Mouse (Mus musculus) heart, postnatal 14 days (tissue): Measurements from ENCODE around the gene E130218I03Rik. TPM values are rescaled to one million over a fixed set of nuclear protein-coding genes. Genes with fewer than 3 reads are reported as not detected.
"Not testable (repeated sequence)": the region's sequence is repeated elsewhere in the genome, so short reads cannot be mapped to it uniquely, and the experiment has no call there.

ENCODE experiments used
- DNase-seq, 2 experiments: peaks; one replicate each; pipeline ENCODE4 v3.0.0; 2021 to 2022
- intact Hi-C: fragments of 180-260 bp; cut with DNase I; formaldehyde crosslinking; loops from one replicate; pipeline ENCODE4 v1.15.1; 2025
- total RNA-seq, 2 experiments: library from RNA; stranded (reverse); gene quantifications; 2 replicates each; pipeline ENCODE4 v1.2.3; 2021

Gene E130218I03Rik
- total RNA-seq, 2 experiments from 2014 or later, result not detected

DNA sequence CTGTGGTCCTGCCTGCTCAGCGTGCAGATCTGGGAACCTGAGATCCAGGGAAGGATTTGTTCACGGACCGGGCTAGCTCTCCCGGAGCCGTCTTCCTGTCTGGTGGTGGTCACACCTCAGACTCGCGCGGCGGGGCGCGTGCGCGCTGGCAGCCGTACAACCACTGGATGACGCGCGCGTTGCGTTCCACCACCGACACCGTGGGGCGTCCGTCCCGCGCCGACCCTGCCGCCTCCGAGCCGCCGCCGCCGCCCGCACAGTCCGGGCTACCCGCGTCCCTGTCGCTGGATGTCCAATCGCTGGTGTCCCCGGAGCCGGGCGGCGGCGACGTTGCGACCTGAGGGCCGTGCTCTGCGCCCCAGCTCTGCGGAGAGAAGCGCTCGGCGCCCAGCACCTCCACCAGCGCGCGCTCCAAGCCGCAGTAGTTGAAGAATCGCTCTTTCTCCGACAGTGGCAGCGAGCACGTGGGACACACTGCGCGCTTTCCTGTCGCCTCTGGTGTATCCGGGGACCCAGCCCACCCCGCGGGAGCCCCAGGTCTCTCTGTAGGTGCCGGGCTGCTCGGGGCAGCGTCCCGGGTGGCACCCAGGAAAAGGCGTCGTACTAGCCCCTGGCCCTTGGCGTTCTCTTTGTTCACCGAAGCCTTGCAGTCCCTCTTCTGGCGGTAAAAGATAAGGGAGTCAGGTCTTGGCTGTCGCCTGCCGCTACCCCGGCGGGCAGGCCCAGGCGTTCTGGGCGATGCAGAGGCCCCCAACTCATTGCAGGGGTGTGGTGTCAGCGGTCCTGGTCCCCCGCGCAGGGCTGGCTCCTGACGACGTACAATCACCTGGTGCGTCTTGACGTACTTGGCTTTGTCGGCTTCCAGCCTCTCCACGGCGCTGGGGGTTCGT is 8.0 kb downstream of the E130218I03Rik start:
- DNase-seq, result peak; percentile 49 to 51
- intact Hi-C loops, result loop anchor here (10.0 kb wide), 1 partner anchor 223 kb away; no protein-coding TSS in a partner anchor

DNA sequence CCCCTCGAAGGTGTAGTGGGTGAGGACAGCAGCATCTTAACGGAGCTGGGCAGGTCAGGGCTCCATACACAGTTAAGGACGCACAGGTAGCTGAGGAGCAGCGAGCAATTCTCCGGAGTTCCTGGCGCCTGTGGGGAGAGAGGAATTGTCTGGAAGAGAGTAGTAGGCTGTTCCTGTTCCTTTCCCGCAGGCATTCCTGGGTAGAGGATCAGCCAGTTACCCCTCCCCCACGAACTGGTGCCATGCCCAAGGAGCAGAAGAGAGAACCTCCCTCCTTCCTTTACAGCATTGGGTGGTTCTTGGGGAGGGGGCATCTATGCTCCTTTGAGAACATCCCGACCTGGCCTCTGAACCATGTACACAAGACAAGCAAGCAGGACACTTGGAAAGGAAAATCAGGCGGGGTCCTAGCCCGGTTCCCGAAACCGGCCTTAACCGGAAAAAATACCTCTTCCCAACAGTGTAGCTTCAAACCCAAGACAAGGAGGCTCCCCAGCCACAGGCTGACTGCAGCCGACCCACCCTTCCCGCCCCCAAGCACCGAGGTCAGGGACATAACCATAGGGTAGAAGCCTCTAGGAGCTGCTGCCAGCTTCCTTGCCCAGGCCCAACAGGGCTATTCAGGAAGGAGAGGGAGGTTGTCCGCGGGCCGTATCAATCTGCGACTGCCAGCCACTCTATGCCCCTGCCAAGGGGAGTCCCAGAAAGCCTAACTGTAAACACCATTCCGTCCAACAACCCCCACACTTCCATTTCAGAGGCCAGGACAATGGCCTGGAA is 8.9 kb downstream of the E130218I03Rik start:
- intact Hi-C loops, result loop anchor here (10.0 kb wide), 1 partner anchor 222 kb away; no protein-coding TSS in a partner anchor
- DNase-seq, result no peak

DNA sequence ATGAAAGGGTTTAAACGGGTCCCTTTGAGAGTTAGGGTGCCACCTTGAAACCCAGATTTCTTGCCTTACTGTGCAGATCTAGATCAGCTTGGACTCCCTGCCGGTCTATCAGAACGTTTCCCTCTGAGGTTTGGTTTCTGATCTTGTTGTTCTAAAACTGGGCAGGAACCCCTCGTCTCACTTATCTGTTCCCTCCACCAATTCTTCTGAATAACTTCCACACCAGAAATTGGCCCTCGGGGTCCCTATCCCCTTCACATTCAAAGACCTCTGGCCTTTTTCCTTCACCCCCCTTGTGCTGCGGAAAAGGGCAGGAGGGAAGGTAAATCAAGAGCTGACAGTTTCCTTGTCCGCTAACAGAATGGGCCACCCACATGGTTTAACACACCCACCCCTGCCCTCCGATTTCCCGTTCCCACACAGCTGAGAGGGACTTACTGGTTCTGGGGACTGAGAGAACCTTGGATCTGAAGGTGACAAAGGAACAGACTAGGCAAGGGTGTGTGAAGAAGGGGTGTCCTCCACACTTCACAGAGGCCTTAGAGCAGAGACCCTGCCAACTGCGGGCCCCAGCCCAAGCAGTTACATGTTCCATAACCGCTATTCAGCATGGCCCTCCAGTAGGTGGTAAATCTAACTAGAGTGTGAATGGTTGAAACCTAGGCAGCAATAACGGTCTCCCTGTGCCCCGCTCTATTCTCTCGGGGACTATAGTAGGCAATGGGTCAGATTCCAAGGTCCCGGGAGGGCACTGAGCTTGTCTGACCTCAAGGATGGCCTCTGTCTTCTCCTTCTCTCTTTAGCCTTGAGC is 9.7 kb downstream of the E130218I03Rik start:
- intact Hi-C loops, result loop anchor here (10.0 kb wide), 1 partner anchor 222 kb away; no protein-coding TSS in a partner anchor
- DNase-seq, result no peak

DNA sequence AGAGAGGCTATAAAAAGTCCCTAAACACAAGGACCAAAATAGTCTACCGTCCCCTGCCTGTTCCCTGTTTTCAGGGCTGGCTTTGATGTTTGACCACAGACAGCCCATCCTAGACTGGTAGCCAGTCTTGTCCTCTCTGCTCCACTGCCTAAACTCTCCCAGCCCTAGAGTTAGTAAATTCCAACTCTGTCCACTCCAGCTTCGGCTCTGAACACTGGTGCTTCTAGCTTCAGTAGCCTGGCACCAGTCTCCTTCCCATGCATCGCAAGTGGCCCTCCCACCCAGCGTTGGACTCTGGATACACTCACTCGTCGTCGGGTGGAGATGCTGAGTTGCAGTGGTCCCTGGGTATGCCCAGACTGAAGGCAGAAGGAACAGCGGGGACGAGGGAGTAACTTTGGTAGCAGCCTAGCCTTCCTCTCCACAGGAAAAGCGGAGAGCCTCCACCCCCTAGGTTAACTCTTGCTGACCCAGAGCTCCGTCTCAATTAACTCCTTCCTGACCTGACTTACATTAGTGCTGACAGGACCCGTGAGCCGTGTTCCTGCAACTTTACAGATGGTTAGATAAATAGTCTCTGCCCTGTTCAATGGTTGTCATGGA is 10.4 kb downstream of the E130218I03Rik start, which contains the start of gene Grrp1:
Grrp1 (minus strand) TSS at position 385 of the 603 bp plus-strand sequence.
- intact Hi-C loops, result loop anchor here (10.0 kb wide), 1 partner anchor 221 kb away; no protein-coding TSS in a partner anchor

DNA sequence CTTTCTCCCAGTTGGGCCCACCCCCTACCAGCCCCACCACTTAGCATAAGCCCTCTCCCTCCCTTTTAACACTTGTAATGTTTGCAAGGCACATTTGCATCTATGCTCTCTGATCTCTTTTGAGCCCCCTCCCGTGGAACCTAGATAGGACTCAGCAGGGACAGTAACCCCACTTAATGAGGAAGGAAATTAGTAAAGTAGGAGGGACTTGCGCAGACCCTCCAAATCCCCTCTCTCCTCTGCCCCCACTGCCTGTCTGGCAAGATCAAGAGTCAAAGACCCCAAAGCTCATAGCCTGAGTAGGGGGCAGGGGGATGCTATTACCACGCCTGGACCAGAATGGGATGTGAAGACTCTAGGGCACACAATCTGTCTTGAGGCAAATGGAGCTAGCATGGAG is 11.4 kb downstream of the E130218I03Rik start:
- intact Hi-C loops, result loop anchor here (10.0 kb wide), 1 partner anchor 220 kb away; no protein-coding TSS in a partner anchor

More for the DNA sequence above, 10.4 kb downstream of the E130218I03Rik start, which contains the start of gene Grrp1:
- DNase-seq, result peak in 1 of 2 experiments; percentile 35

DNA sequence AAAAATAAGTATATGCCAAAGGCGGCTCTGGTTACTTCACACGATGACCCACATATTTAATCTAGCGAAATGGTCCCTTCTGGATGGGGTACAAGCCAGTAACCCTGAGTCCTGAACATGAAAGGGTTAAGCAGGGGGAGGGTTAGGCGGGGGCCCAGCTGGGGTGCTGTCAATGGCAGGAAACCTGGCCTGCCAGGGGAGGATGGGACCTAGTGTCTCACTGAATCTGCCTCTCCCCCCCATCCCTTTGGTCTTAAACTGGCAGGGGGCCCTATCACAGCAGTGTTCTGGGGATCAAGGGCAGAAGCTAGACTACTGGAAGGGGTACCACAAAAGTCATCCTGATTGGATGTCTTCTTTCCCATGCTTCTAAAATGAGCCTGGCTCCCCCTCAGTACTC is 12.4 kb downstream of the E130218I03Rik start:
- intact Hi-C loops, result loop anchor here (10.0 kb wide), 1 partner anchor 219 kb away; no protein-coding TSS in a partner anchor
- DNase-seq, result no peak

More for the DNA sequence above, 11.4 kb downstream of the E130218I03Rik start:
- DNase-seq, result no peak

DNA sequence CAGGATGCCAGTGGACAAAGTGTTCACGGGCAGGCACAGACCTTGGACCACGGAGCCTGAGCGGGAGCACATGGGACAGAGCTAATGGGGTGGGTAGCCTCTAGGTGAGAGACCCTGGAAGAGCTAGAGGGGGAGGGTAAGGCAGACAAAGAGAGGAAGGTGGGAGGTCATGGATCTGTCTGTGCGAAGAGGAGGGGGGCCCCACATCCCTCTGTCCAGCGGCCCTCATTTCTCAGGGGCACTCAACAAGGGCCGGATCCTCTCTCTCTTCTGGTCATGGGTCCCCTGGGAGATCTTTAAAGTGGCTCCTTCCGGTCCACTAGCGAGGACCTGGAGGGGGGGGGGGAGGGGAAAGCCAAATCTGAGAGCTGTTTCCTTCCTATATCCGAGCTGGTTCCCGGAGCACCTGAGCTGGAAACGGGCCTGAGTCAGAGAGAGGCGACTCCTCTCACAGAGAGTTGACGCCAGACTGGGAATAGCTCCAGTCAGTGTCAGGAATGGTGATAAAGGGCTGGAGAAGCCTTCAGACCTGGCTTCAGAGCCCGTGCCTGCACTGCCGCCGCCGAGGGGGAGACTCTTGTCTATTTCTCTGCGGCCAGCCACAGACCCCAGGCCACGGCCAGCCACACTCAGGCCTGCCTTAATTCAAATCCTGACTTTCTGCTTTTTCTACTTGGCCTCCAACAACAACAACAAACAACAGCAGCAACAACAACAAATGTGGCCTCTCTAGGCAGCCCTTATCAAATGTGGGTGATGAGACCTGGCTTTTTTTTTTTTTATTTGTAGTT is 13.1 kb downstream of the E130218I03Rik start:
- DNase-seq, result peak; percentile 45 to 67
- intact Hi-C loops, result loop anchor here (10.0 kb wide), 1 partner anchor 218 kb away; no protein-coding TSS in a partner anchor

DNA sequence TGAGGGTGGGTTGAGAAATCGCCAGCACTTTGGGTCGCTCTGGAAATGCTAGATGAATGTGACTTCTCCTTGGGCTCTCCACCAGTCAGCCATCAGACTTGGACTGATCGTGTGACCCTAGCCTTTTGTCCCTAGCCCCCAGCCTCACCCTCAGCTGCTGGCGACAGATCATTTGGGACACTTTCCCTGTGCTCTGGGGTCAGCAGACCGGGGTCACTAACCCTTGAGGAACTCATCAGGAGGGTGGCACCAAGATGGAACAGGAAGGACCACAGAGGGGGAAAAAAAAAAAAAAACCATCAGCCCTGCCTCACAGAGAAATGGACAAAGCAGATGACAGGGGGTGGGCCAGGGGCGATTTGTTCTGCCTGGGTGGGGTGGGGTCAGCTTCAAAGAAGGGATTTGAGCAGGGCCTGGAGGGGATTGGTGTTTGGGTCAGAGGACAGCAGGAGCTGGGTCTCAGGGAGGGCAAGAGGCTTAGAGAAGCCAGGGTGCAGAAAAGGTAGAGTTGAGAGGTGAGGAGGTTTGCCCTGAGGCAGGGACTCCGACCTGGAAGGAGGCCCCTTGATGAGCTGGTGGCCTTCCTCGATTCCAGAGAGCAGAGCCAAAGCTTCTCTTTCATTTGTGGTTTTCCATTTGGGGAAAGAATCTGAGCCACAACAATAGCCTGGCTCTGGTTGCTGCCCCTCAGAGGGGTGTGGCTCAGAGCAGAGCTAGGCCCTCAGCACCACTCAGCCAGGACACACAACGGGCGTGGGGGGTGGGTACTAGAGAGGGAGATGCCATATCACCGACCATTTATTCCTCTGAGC is 13.9 kb downstream of the E130218I03Rik start:
- intact Hi-C loops, result loop anchor here (10.0 kb wide), 1 partner anchor 217 kb away; no protein-coding TSS in a partner anchor
- no peak for DNase-seq

DNA sequence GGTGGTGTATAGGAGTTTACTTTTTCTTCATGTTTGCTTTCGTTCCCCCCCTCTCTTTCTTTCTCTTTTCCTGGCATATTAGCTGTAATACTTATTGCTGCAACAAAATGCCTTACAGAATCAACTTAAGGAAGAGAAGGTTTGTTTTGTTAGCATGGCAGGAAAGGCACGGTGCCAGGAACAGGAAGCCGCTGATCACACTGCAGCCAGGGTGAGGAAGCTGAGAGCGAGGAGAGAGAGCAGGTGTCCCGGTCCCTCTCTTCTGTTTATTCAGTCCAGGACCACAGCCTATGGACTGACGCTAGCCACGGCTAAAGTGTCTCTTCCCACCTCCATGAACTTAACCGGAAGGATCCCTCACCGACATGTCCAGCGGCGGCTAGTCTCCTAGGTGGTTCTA is 14.9 kb downstream of the E130218I03Rik start:
- DNase-seq, result no peak
- intact Hi-C loops, result loop anchor here (10.0 kb wide), 1 partner anchor 216 kb away; no protein-coding TSS in a partner anchor

DNA sequence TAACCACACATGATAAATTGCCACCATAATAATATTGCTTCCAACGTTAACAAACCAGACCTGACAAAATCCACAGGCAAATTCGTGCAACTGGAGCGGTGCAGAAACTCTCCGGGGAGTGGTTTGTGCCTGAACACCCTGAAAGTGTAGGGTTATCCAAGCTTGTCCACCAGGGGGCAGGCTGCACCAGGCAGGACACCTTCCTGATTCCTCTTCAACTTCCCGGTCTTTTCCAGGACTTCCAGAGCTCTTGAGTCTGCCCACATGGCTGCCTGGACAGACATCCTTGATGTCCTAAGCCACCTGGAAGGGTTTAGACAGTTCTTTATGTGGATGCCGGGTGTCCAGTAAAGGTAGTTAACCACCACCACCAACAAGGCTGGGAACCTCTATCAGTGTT is 19.7 kb downstream of the E130218I03Rik start:
- peak; percentile 66 to 80 for DNase-seq
- intact Hi-C loops, result loop anchor here (2.0 to 5.0 kb wide), 2 partner anchors 30 to 124 kb away; no protein-coding TSS in a partner anchor

DNA sequence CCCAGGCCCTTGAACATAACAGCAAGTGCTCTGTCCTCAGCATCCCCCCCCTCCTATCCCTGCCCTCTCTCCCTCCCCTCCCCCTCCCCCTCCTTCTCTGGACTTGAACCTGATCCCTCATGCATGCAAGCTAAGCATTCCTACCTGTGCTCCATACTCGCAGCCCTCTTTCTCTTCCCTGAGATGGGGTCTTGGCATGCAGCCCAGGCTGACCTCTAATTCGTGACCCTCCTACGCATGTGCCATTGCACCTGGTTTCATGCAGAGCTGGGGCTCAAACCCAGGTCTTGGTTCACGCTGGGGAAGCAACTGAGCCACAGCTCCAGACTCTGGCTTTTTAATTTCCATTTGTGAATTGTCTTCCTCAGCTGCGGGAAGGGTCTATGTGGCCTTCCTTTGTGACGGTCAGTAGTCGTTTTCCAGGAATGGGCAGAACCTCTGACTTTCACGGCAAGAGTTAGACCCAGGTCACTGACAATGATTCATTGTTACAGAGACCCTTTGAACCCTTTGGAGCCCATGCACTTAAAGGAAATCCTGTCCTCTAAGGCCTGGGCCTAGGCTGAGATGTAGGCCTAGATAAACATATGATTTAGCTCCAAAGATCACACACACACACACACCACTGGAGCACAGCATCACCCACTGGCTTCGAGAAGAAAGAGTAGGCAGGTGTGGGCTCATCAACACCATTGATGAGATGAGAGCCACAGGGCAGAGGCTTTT is 22.6 kb downstream of the E130218I03Rik start:
- intact Hi-C loops, result loop anchor here (5.0 kb wide), 1 partner anchor 79 kb away; the partner anchor contains the start of gene Cep85
- no peak for DNase-seq

DNA sequence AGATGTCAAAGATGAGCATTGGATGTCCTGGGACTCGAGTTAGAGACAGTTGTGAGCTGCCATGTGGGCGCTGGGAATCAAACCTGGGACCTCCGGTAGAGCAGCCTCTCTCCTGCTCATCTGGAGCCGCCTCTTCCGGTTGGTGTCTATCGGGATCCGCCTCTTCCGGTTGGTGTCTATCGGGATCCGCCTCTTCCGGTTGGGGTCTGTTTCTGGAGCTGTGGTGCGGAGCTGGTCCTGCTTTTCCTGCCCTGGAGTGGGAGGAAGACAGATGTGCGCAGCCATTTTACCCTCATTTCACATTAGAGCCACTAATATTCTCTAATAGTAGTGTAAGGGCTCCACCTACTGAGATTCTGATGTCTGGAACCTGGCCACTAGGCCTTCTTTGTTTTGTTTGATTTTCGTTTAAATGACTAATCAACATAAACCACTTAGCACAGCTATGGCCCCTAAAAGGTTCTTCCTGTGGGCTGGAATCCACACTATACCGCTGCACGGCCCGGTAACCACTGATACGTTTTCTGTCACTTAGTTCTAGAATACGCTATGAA is 24.7 kb downstream of the E130218I03Rik start:
- intact Hi-C loops, result loop anchor here (2.0 to 5.0 kb wide), 2 partner anchors 19 to 81 kb away; partner anchors contain the start of gene Cep85
- DNase-seq, result no peak

DNA sequence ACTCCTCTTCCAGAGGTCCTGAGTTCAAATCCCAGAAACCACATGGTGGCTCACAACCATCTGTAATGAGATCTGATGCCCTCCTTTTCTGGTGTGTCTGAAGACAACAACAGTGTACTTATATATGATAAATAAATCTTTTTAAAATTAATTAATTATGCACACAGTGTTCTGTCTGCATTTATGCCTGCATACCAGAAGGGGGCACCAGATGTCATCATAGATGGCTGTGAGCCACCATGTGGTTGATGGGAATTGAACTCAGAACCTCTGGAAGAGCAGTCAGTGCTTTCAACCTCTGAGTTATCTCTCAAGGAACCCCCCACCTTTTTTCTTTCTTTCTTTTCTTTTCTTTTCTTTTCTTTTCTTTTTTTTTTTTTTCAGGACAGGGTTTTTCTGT is 26.2 kb downstream of the E130218I03Rik start:
- not testable (repeated sequence) for DNase-seq
- intact Hi-C loops, result loop anchor here (2.0 to 5.0 kb wide), 2 partner anchors 21 to 82 kb away; partner anchors contain the start of gene Cep85

DNA sequence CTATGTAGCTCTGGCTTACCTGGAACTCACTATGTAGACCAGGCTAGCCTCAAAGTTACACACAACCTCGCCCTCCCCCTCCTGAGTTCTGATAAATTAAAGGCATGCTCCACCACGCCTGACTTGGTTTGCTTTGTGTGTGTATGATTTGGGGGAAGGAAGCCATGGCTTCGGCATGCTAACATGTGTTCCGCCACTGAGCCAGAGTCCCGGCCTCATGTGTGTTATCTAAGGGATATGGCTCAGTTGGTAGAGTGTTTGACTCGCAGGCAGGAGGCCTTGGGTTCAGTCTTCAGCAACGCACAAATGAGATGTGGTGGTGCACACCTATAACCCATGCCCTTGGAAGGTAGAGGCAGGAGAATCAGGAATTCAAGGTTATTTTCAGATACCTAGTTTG is 28.5 kb downstream of the E130218I03Rik start:
- no peak for DNase-seq
- intact Hi-C loops, result no loop called here

DNA sequence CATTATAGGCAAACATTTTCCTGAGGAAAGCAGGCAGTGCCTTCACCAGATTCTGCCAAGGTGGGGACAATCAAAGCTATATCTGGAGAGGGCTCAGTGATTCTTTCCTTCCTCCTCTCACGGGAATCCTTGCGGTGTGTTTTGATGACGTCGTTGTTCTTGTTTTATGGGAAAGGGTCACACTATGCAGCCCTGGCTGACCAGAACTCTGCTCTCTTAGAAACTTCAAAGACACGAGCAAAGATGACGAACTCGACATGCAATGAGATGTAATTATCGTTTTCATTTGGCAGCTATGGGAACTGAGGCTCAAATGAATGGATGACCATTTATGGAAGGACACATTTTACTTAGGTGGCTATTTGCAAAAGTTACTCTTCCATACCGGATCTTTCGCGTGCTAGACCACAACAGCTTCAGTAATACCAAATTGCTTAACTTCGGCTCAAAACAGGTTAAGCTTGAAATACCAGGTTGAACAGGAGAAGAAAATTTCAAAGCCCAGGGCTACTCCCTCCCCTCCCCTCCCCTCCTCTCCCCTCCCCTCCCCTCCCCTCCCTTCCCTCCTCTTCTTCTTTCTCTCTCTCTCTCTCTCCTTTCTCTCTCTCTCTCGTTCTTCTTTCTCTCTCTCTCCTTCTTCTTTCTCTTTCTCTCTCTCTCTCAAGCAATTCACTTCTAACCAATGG is 29.4 kb downstream of the E130218I03Rik start:
- intact Hi-C loops, result no loop called here
- no peak for DNase-seq
